8 mouse cellular contexts compared by ENCODE assay signal in genomic region chr4:147847614-147848583, GRCm38 (mm10). TPM values are rescaled to one million over a fixed set of nuclear protein-coding genes. Genes with fewer than 3 reads are reported as not detected.
DNase-seq lines count a peak whose midpoint lies in the region; ATAC-seq and TF ChIP-seq lines count a peak whose summit lies in the region.

Gene Zfp933, minus strand, starts transcription at chr4:147848366.

- H3K27ac ChIP-seq in left cerebral cortex, adult 2 months, result peak within 1 kb of the TSS; percentile 83
- H3K27ac ChIP-seq in macrophage, result peak within 1 kb of the TSS; percentile 75

- DNase-seq in adrenal gland, adult (ENCODE audit: inconsistent age in 2 of 2, low spot score in 1 of 2), result peak; percentile 78 to 96
- peak; percentile 29 to 50 for DNase-seq in gastrocnemius, adult 8-10 months (ENCODE audit: low spot score in 2 of 2)
- peak; percentile 96 for DNase-seq in hindlimb bud, embryonic 11.5 days (ENCODE audit: extremely low spot score, low read depth, low spot score)
- DNase-seq in left cerebral cortex, adult 2 months (ENCODE audit: extremely low spot score in 1 of 2, low spot score in 2 of 2), result peak; percentile 61 to 72
- DNase-seq in right cerebral cortex, adult 18-20 months, result peak; percentile 85
- peak; percentile 77 for DNase-seq in yolk sac, embryonic 10.5 days (ENCODE audit: low spot score)

- H3K36me3 ChIP-seq in macrophage (ENCODE audit: inconsistent target), result peaks cover 7% of the 10 kb centered on the region; the same call in 1 of the 2 replicates

- 2% methylated on average over 23 of the region's 23 CpGs for WGBS in macrophage (ENCODE audit: missing documents)

- peaks cover 53% of the 10 kb centered on the region for H3K79me2 ChIP-seq in macrophage (ENCODE audit: inconsistent target)

- H3K4me3 ChIP-seq in left cerebral cortex, adult 2 months, result peak within 1 kb of the TSS; percentile 88
- H3K4me3 ChIP-seq in macrophage (ENCODE audit: inconsistent target), result peak within 1 kb of the TSS; percentile 99

- no peak for TF ChIP-seq CTCF in left cerebral cortex, adult 2 months (IDR thresholded peaks at IDR 0.05)

- peak; percentile 93 for ATAC-seq in common myeloid progenitor, adult 5-6 weeks (replicated peaks; ENCODE audit: low read depth, poor library complexity, severe bottlenecking)

- intact Hi-C loops in left cerebral cortex, adult 2 months (cut with DNase I), result no loop called here

RNA-seq across cellular contexts. Expression of gene Zfp933, which starts in this region (rescaled TPM):
- total RNA-seq in common myeloid progenitor, adult 5-6 weeks (2017), result 8.2 and 8.4 TPM in 2 replicates
- total RNA-seq in gastrocnemius, adult 8-10 months (2022), result 10 to 100 TPM; 10.2 to 11.5 (median 10.5) TPM
- total RNA-seq in left cerebral cortex, adult 2 months (2021), result 10 to 100 TPM; 18.2 to 21.5 TPM
- 10 to 100 TPM in 24 of 26 experiments, 1 to 10 TPM in 2; 8.3 to 43.0 (median 23.4) TPM for total RNA-seq in macrophage (2018; cell fraction: chromatin; rRNA removed)
- 1 to 10 TPM; 2.1 to 7.8 (median 6.1) TPM for total RNA-seq in macrophage (2018; cell fraction: cytosol; rRNA removed)
- 10 to 100 TPM in 18 of 26 experiments, 1 to 10 TPM in 8; 7.1 to 39.2 (median 16.1) TPM for total RNA-seq in macrophage (2018; cell fraction: nucleus; rRNA removed)
- polyA plus RNA-seq in macrophage (2018), result 5.4 to 7.7 TPM (median 5.8 TPM) in 3 replicates

Comparison
In these comparisons a context has a peak if more than half of its experiments do, and no peak if none do; other contexts are left out.
1. Peak in every context shown above with its lines: DNase-seq, ATAC-seq, H3K4me3 ChIP-seq and H3K27ac ChIP-seq.
2. DNase-seq: peak in every context shown above with its lines; median percentile 96 in hindlimb bud, embryonic 11.5 days; 87 in adrenal gland, adult; 85 in right cerebral cortex, adult 18-20 months; 77 in yolk sac, embryonic 10.5 days; 66 in left cerebral cortex, adult 2 months; 40 in gastrocnemius, adult 8-10 months.